Mouse (Mus musculus) intestine, embryonic 15.5 days (tissue): Measurements from ENCODE around the gene Ecd. TPM values are rescaled to one million over a fixed set of nuclear protein-coding genes. Genes with fewer than 3 reads are reported as not detected.
"Not testable (repeated sequence)": the region's sequence is repeated elsewhere in the genome, so short reads cannot be mapped to it uniquely, and the experiment has no call there.

Experiments
- ATAC-seq: fragments of 200-750 bp; cut with Nextera tagmentation; 2 replicates; pipeline ENCODE4 v1.8.0; 2017; ENCODE audit warnings: moderate TSS enrichment, moderate library complexity
- H3K27ac ChIP-seq: fragments of 300-500 bp; sonication (generic); 2 replicates; pipeline ENCODE4 v1.5.1; 2015; ENCODE audit warnings: mild to moderate bottlenecking, inconsistent platforms
- H3K27me3 ChIP-seq: fragments of 300-500 bp; sonication (generic); replicated peaks from 2 replicates; pipeline ENCODE4 v1.6.1; 2015; ENCODE audit warnings: inconsistent platforms
- H3K36me3 ChIP-seq: fragments of 300-500 bp; sonication (generic); 2 replicates; pipeline ENCODE4 v1.6.1; 2015; ENCODE audit warnings: inconsistent platforms
- H3K4me1 ChIP-seq: fragments of 300-500 bp; sonication (generic); replicated peaks from 2 replicates; pipeline ENCODE4 v1.6.1; 2015; ENCODE audit warnings: inconsistent platforms
- H3K4me2 ChIP-seq: fragments of 300-500 bp; sonication (generic); replicated peaks from 2 replicates; pipeline ENCODE4 v1.6.1; 2015; ENCODE audit warnings: mild to moderate bottlenecking, inconsistent platforms
- H3K4me3 ChIP-seq: fragments of 300-500 bp; sonication (generic); replicated peaks from 2 replicates; pipeline ENCODE4 v1.5.1; 2015; ENCODE audit warnings: inconsistent platforms
- H3K9ac ChIP-seq: fragments of 300-500 bp; sonication (generic); 2 replicates; pipeline ENCODE4 v1.6.1; 2015; ENCODE audit warnings: inconsistent platforms
- H3K9me3 ChIP-seq: fragments of 300-500 bp; sonication (generic); 2 replicates; pipeline ENCODE4 v1.6.1; 2016; ENCODE audit warnings: inconsistent platforms
- WGBS: fragments of 180-500 bp; shearing (Covaris S2); methylation state at CpG from one replicate; pipeline ENCODE4 v1.1.7; 2015; 5-methylcytosine and 5-hydroxymethylcytosine counted together
- polyA plus RNA-seq: library from polyadenylated mRNA; unstranded; fragments of >200 nt; fragmentation: Nextera tagmentation; extraction: Ambion mirVana; gene quantifications from 2 replicates; pipeline ENCODE4 v1.2.1, GENCODE M21; 2015

Gene Ecd
- polyA plus RNA-seq, 1 experiment from 2014 or later, result 44.1 TPM

- Histone ChIP-seq H3K27ac (no peak overlapping the region), H3K4me2 (no peak overlapping the region), H3K27me3 (no peaks in the 10 kb centered on the region), H3K4me1 (no peaks in the 10 kb centered on the region; the same call in 1 of the 2 replicates), H3K36me3 (peaks cover 5% of the 10 kb centered on the region; the same call in 1 of the 2 replicates), H3K9ac (no peak overlapping the region), H3K4me3 (no peak overlapping the region), H3K9me3 (no peaks in the 10 kb centered on the region)
- WGBS, result 25% methylated on average over 1 of the region's 1 CpGs
- peak; percentile 60; the same call in 1 of the 2 replicates for ATAC-seq
Observed at GRCm38 (mm10) chr14:20315137-20315536, 32.8 kb downstream of the Ecd start.

- ATAC-seq, result not testable (repeated sequence)
Observed at GRCm38 (mm10) chr14:20305085-20305484, 42.8 kb downstream of the Ecd start.

GRCm38 (mm10) chr14:20298131-20298530 lies 49.8 kb downstream of the Ecd start:
- Histone ChIP-seq H3K9me3 (no peaks in the 10 kb centered on the region), H3K27ac (no peak overlapping the region), H3K36me3 (no peaks in the 10 kb centered on the region), H3K4me3 (no peak overlapping the region), H3K4me2 (no peak overlapping the region), H3K4me1 (no peaks in the 10 kb centered on the region), H3K9ac (no peak overlapping the region), H3K27me3 (no peaks in the 10 kb centered on the region)
- 64% methylated on average over 3 of the region's 3 CpGs for WGBS
- ATAC-seq, result no peak

More at GRCm38 (mm10) chr14:20305085-20305484, 42.8 kb downstream of the Ecd start:
- H3K36me3 ChIP-seq, H3K9ac ChIP-seq, H3K27ac ChIP-seq, H3K4me3 ChIP-seq, H3K27me3 ChIP-seq, H3K4me2 ChIP-seq, H3K9me3 ChIP-seq, H3K4me1 ChIP-seq: not testable (repeated sequence)
- WGBS, result 80% methylated on average over 2 of the region's 2 CpGs

GRCm38 (mm10) chr14:20297616-20298015 lies 50.3 kb downstream of the Ecd start:
- no peak overlapping the region for H3K4me2 ChIP-seq
- H3K9me3 ChIP-seq, result no peaks in the 10 kb centered on the region
- no peak overlapping the region for H3K27ac ChIP-seq
- H3K4me3 ChIP-seq, result no peak overlapping the region
- no peaks in the 10 kb centered on the region for H3K4me1 ChIP-seq
- no peak for ATAC-seq
- H3K27me3 ChIP-seq, result no peaks in the 10 kb centered on the region
- H3K36me3 ChIP-seq, result no peaks in the 10 kb centered on the region
- no peak overlapping the region for H3K9ac ChIP-seq
- 87% methylated on average over 3 of the region's 3 CpGs for WGBS

- H3K27ac ChIP-seq, result no peak overlapping the region
- H3K4me3 ChIP-seq, result peak overlapping the region; percentile 47
- 0 out of 2 replicates have a peak, but pooled peaks have one; percentile 39 for ATAC-seq
- H3K9me3 ChIP-seq, result no peaks in the 10 kb centered on the region
- peak overlapping the region; percentile 47 for H3K9ac ChIP-seq
- H3K27me3 ChIP-seq, result no peaks in the 10 kb centered on the region
- WGBS, result 34% methylated on average over 8 of the region's 8 CpGs
- H3K36me3 ChIP-seq, result no peaks in the 10 kb centered on the region
- H3K4me1 ChIP-seq, result no peaks in the 10 kb centered on the region
- H3K4me2 ChIP-seq, result peak overlapping the region; percentile 59
Observed at GRCm38 (mm10) chr14:20294947-20295346, 53.0 kb downstream of the Ecd start.

- Histone ChIP-seq H3K4me3 (peak within 1 kb of the TSS; percentile 47), H3K27me3 (no peaks in the 10 kb centered on the region), H3K4me1 (no peaks in the 10 kb centered on the region), H3K27ac (no peak within 1 kb of the TSS), H3K9me3 (no peaks in the 10 kb centered on the region), H3K9ac (peak within 1 kb of the TSS; percentile 47), H3K4me2 (peak within 1 kb of the TSS; percentile 59), H3K36me3 (no peaks in the 10 kb centered on the region)
- peak; percentile 98 for ATAC-seq
- 21% methylated on average over 14 of the region's 14 CpGs for WGBS
Observed at GRCm38 (mm10) chr14:20294117-20294892, 53.6 kb downstream of the Ecd start, which contains the start of gene Nudt13. Nudt13 (plus strand) TSS chr14:20294697.

GRCm38 (mm10) chr14:20291391-20291790 lies 56.5 kb downstream of the Ecd start:
- no peak for ATAC-seq
- 52% methylated on average over 4 of the region's 4 CpGs for WGBS

More at GRCm38 (mm10) chr14:20291391-20291790, 56.5 kb downstream of the Ecd start:
- no peaks in the 10 kb centered on the region for H3K36me3 ChIP-seq
- H3K9ac ChIP-seq, result no peak overlapping the region
- no peak overlapping the region for H3K4me3 ChIP-seq
- H3K9me3 ChIP-seq, result no peaks in the 10 kb centered on the region
- H3K27me3 ChIP-seq, result no peaks in the 10 kb centered on the region
- no peak overlapping the region for H3K4me2 ChIP-seq
- no peaks in the 10 kb centered on the region for H3K4me1 ChIP-seq
- no peak overlapping the region for H3K27ac ChIP-seq

Other genes with a start within 250 kb of the Ecd start
- gene Saysd1, start 209.6 kb downstream of the Ecd start, polyA plus RNA-seq, result 15.8 and 16.8 TPM in 2 replicates
- gene Kcnk5, start 166.3 kb downstream of the Ecd start, polyA plus RNA-seq, result 9.5 TPM in 2 replicates
- 6.0 and 11.0 TPM in 2 replicates for gene Kcnk16, start 78.9 kb downstream of the Ecd start, polyA plus RNA-seq
- gene Nudt13, start 53.4 kb downstream of the Ecd start, polyA plus RNA-seq, result 15.8 and 17.8 TPM in 2 replicates
- 29.0 and 31.1 TPM in 2 replicates for gene Fam149b, start within 50 bp of the Ecd start, polyA plus RNA-seq
- gene Dnajc9, start 40.8 kb upstream of the Ecd start, polyA plus RNA-seq, result 128 and 134 TPM in 2 replicates
- gene Mrps16, start 45.5 kb upstream of the Ecd start, polyA plus RNA-seq, result 97.9 and 100 TPM in 2 replicates
- 0.18 and 0.28 TPM in 2 replicates for gene Cfap70, start 104.1 kb upstream of the Ecd start, polyA plus RNA-seq
- 45.5 and 47.0 TPM in 2 replicates for gene Anxa7, start 132.0 kb upstream of the Ecd start, polyA plus RNA-seq
- gene Mss51, start 148.8 kb upstream of the Ecd start, polyA plus RNA-seq, result 0.54 and 0.98 TPM in 2 replicates
- 37.9 and 38.8 TPM in 2 replicates for gene Ppp3cb, start 198.5 kb upstream of the Ecd start, polyA plus RNA-seq